Mouse (Mus musculus) hindlimb bud, embryonic 11.5 days (tissue): ENCODE results near the gene Hmgb1.

Source experiments
- DNase-seq: peaks from one replicate; pipeline ENCODE4 v3.0.0-alpha.2; 2012; ENCODE audit warnings: low read depth, low spot score; ENCODE audit errors: extremely low spot score

The Hmgb1 gene

GRCm38 (mm10) chr5:149184104-149184843, at the start of gene Hmgb1, which contains the start of gene Uspl1:
TSS of gene Hmgb1 (minus strand) at chr5:149184489.
TSS of gene Uspl1 (plus strand) at chr5:149184350.
- peak; percentile 88 for DNase-seq

DNA sequence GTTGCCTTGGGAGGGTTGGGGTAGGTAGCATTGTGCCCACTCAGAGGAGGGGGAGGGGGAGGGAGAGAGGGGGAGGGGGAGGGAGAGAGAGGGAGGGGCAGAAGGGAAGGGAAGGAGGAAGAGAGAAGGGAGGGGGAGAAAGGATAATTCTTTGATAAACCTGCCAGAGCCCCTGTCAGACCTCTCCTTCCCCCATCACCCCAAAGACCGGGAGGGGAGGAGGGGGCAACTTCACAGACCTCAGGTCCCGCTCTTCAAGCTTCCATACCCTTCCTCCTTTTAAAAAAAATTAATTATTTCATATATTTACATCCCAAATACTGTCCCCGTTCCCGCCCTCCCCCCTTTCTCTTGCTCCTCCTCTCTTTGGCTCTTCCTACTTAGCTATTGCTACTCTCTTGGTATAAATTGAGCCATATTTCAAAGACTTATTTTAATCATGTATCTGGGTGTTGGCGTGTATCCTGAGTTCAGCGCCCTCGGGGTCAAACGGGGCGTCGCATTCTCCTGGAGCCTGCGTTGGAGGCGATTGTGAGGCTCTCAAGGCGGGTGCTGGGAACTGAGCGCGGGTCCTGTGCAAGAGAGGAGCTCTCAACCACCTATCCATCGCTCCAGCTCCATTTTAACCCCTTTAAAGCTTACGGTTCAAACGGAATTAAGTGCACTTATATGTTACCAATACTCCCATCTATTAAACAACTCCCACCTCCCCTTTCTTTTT, 45.5 kb upstream of the Hmgb1 start:
- no peak for DNase-seq

DNA sequence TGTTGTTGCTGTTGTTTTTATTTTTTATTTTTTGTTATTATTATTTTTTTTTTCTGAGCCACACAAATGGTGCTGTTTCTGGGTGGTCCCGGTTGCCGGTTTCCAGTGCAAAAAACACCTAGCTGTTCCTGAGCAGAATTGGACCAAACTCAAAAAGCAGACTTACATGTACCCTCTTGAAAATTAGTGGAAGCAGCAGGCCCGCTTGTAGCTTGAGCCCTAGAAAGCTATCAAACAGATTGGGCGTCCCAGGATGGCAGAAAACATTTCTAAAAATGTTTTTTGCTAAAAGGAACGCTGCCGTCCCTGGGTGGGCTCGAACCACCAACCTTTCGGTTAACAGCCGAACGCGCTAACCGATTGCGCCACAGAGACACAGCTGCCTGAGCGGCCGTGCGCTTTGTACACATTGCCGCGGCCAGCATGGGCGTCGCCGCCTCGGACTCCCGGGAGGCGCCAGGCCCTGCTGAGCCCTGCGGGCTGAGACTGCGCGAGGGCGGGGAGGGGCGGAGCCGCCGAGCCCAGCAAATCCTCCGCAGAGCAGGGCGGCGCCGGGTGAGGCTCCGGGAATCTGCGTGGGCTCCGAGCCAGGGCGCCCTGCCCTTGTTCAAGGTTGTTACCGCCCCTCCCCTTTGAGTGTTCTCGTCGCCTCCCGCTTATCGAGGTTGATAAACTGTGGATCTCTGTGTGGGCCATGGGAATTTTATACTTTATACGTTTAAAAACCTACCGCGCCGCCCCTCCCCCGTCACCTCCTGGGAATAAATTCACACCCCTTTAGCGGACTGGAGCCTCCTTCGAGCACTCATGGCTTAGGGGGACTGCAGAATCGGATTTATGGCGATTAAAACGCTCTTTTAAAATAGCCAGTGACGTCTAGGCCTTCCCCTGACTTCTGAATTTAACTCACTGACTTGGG, 44.7 kb upstream of the Hmgb1 start:
- DNase-seq, result peak; percentile 75

GRCm38 (mm10) chr5:149224666-149225065, 40.4 kb upstream of the Hmgb1 start:
- DNase-seq, result no peak

DNA sequence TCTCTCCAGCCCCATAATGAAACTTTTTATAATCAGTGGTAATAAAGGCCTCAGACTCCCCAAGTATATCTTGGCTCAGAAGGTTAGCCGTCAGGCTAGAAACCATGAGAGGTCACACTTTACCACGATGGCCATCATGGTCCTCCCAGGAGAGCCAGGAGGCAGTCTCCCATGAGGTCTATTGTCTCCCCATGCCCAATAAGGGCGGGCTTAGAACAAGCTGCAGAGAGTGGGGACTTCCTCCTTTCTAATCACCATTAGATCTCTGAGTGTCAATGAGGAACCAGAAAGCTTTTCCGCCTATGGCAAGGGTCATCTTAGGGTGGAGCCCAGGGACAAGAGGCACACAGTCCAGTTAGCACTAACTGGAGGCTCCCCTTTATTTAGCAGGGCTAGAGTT, 37.1 kb upstream of the Hmgb1 start:
- no peak for DNase-seq

GRCm38 (mm10) chr5:149219493-149219892, 35.2 kb upstream of the Hmgb1 start:
- DNase-seq, result no peak

DNA sequence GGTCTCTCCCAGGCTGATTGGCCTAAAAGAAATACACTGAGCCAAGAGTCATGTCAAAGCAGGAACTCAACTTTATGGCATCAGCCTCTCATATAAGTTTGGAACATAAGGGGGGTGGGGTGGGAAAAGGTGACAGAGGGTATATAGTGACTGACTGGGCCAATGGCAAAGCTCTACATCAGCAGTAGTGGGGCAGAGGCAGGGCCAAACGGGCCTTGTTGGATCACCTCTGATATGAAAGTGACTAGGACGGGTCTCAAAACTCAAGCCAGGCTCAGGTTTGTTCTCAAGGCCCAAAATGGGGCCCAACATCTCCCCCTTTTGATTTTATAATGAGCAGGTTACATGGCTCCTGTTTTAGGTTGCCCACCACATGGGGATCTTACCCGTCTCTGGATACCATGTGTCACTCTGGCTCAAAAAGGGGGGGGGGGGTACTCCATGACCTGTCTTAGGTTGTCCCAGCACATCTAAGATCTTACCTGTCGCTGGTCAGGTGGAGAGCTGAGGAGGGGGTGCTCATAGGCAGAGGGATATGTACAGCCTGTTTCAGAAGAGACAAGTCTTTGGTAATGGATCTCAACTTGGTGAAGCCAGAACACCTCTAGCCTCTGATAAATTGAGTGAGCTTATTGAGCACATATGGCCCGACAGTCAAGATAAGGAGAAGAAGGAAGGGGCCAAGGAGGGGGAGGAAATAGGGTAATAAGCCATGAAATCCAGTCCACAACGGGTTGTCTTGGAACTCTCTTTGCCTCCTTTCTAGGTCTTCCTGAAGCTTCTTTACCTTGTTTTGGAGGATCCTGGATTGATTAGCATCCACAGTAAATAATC, 33.5 kb upstream of the Hmgb1 start:
- DNase-seq, result no peak

GRCm38 (mm10) chr5:149215540-149215939, 31.3 kb upstream of the Hmgb1 start:
- no peak for DNase-seq

DNA sequence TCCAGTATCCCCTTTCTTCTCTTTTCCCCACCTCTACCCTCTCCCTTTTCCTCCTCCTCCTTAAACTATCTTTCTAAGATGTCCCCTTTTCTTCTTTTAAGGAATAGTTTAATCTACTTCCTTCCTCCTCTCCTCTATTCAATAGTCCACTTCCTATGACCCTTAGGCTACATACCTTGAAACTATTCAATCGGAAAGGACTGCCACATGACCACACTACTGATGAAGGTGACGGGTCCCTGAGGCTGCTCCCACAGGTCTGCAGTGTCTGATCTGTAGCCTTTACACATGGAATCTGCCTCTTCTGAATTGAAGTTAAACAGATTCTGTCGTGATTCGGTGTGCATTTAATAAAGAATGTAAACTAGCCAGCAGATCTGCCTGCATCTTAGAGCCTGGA, 28.5 kb upstream of the Hmgb1 start:
- no peak for DNase-seq

GRCm38 (mm10) chr5:149211041-149211440, 26.8 kb upstream of the Hmgb1 start:
- DNase-seq, result no peak

GRCm38 (mm10) chr5:149209328-149209727, 25.0 kb upstream of the Hmgb1 start:
- no peak for DNase-seq

DNA sequence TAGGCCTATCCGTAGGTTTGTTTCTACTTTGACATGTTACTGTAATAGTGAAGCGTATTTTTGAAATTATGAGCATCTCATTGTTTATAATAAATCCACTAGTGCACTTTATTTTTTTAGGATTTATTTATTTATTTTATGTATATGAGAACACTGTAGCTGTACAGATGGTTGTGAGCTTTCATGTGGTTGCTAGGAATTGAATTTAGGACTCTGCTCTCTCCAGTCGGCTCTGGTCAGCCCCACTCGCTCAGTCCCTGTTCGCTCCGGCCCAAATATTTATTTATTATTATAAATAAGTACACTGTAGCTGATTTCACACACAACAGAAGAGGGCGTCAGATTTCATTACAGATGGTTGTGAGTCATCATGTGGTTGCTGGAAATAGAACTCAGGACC, 24.5 kb upstream of the Hmgb1 start:
- DNase-seq, result no peak

DNA sequence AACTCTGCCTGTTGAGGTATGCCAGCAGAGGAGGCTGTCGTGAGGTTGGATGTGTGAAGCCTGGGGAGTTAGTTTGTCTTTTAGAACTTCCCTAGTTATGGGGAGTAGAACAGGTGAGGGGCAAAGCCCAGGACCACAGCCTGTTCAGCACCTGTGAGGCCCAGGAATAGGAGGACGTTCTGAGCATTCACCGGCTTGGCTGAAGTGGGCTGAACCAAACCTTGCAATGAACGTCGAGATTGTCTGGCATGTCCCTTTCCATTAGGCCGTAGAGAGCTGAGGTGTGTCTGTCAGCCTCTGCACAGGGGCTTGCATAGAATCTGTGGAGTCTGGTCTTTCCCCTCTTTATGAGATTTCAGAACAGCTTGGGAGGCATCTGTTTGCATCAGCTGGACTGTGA, 23.4 kb upstream of the Hmgb1 start:
- no peak for DNase-seq

GRCm38 (mm10) chr5:149206286-149206685, 22.0 kb upstream of the Hmgb1 start:
- DNase-seq, result no peak

- no peak for DNase-seq
Measured at GRCm38 (mm10) chr5:149205265-149205664, 21.0 kb upstream of the Hmgb1 start.

- DNase-seq, result no peak
Measured at GRCm38 (mm10) chr5:149204822-149205221, 20.5 kb upstream of the Hmgb1 start.

GRCm38 (mm10) chr5:149203796-149204375, 19.6 kb upstream of the Hmgb1 start:
- no peak for DNase-seq

GRCm38 (mm10) chr5:149202941-149203340, 18.7 kb upstream of the Hmgb1 start:
- DNase-seq, result no peak

DNA sequence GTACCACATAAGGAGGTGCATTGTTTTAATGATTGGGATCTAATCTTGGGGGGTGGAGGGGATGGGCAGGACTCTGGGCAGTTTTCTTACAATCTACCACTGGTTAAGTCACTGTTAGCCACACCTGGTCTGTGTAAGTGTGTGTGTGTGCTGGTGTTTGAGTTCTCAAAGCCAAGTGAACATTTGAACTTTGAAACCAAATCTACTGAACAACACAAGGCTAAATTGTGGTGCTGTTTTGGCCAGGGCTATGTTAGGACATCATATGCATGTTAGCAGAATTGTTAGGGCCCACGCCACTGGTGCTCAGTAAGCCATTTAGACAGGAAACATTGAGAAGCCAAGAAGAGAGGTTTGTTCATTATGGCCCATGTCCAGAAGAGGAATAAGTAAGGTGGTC, 14.5 kb upstream of the Hmgb1 start:
- no peak for DNase-seq

DNA sequence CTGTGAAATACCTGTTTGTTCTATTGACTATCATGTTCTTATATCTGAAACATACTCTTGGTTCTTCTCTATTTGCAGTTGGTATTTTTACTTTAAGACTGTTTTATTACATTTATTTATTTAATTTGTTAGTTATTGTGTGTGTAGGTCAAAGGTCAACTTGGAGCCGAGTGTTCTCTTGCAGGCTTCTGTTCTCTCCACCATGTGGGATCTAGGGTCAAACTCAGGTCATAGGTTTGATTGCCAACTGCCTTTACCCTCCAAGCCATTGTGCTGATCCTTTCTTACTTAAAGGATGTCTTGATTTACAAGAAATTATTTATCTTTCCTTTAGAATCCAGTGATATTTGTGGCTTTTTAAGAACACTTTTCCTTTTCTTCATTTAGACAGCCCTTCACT, 12.3 kb upstream of the Hmgb1 start:
- DNase-seq, result no peak
